Mouse (Mus musculus) heart, embryonic 16.5 days (tissue): Measurements from ENCODE around the gene Abat. TPM values are rescaled to one million over a fixed set of nuclear protein-coding genes. Genes with fewer than 3 reads are reported as not detected.

ENCODE experiments used
- ATAC-seq: fragments of 200-750 bp; cut with Nextera tagmentation; replicated peaks from 2 replicates; pipeline ENCODE4 v1.8.0; 2017; ENCODE audit warnings: moderate number of reproducible peaks; ENCODE audit not compliant: insufficient read depth, low FRiP score; ENCODE audit errors: extremely low read depth
- H3K27ac ChIP-seq: fragments of 300-500 bp; sonication (generic); 2 replicates; pipeline ENCODE4 v1.5.1; 2014; ENCODE audit warnings: mild to moderate bottlenecking, low read length, control low read depth, moderate library complexity
- H3K27me3 ChIP-seq: fragments of 300-500 bp; sonication (generic); 2 replicates; pipeline ENCODE4 v1.6.1; 2014; ENCODE audit warnings: low read length, mixed read lengths; ENCODE audit not compliant: control insufficient read depth, insufficient read depth
- H3K36me3 ChIP-seq: fragments of 300-500 bp; sonication (generic); 2 replicates; pipeline ENCODE4 v1.6.1; 2014; ENCODE audit not compliant: control insufficient read depth, insufficient read depth
- H3K4me1 ChIP-seq: fragments of 300-500 bp; sonication (generic); 2 replicates; pipeline ENCODE4 v1.6.1; 2014; ENCODE audit warnings: low read length, mixed read lengths; ENCODE audit not compliant: control insufficient read depth, insufficient read depth
- H3K4me2 ChIP-seq: fragments of 300-500 bp; sonication (generic); 2 replicates; pipeline ENCODE4 v1.6.1; 2014; ENCODE audit warnings: low read depth, mild to moderate bottlenecking, control low read depth, low read length
- H3K4me3 ChIP-seq: fragments of 300-500 bp; sonication (generic); 2 replicates; pipeline ENCODE4 v1.5.1; 2014; ENCODE audit warnings: mild to moderate bottlenecking, control low read depth, low read length
- H3K9ac ChIP-seq: fragments of 300-500 bp; sonication (generic); 2 replicates; pipeline ENCODE4 v1.6.1; 2014; ENCODE audit warnings: low read length, control low read depth
- H3K9me3 ChIP-seq: fragments of 300-500 bp; sonication (generic); replicated peaks from 2 replicates; pipeline ENCODE4 v1.6.1; 2016; ENCODE audit warnings: low read length; ENCODE audit not compliant: control insufficient read depth
- WGBS: fragments of 180-500 bp; shearing (Covaris S2); extraction: QIAGEN DNeasy Blood & Tissue Kit; methylation state at CpG from one replicate; pipeline ENCODE4 v1.1.7; 2014; 5-methylcytosine and 5-hydroxymethylcytosine counted together
- polyA plus RNA-seq: library from polyadenylated mRNA; unstranded; fragments of >200 nt; fragmentation: Nextera tagmentation; extraction: Ambion mirVana; gene quantifications from 2 replicates; pipeline ENCODE4 v1.2.1, GENCODE M21; 2015

Gene Abat
- polyA plus RNA-seq, 1 experiment from 2014 or later: 28.6 TPM

- no peak for ATAC-seq
- WGBS: 43% methylated on average over 4 of the region's 4 CpGs
- no peaks in the 10 kb centered on the region for H3K4me1 ChIP-seq
- no peak overlapping the region for H3K9ac ChIP-seq
- H3K4me3 ChIP-seq: no peak overlapping the region
- no peak overlapping the region for H3K4me2 ChIP-seq
- no peaks in the 10 kb centered on the region for H3K27me3 ChIP-seq
- H3K9me3 ChIP-seq: no peaks in the 10 kb centered on the region
- no peak overlapping the region for H3K27ac ChIP-seq
- H3K36me3 ChIP-seq: no peaks in the 10 kb centered on the region
These were observed 82.2 kb downstream of the Abat start for GRCm38 (mm10) chr16:8595411-8595810.

DNA sequence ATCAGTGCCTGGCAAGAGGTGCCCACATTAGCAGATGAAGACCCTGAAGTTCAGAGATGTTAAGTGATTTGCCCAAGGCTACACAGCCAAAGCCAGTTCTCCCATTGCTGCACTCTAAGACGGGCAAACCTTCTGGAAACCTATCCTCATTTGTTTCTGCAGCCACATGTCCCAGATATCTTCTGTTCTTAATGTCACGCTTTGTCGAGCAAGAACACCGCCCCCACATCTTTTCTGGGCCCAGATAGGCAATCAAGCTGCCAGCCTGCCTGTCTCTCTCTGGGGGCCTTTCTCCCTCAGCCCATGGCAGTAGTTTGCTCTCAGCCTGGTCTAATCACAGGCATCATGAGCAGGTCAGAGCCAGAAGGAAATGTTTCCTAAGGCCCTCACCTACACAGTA, 83.1 kb downstream of the Abat start:
- no peaks in the 10 kb centered on the region for H3K27me3 ChIP-seq
- ATAC-seq: no peak
- 71% methylated on average over 4 of the region's 4 CpGs for WGBS
- H3K4me3 ChIP-seq: no peak overlapping the region
- no peaks in the 10 kb centered on the region for H3K4me1 ChIP-seq
- no peaks in the 10 kb centered on the region for H3K36me3 ChIP-seq
- no peak overlapping the region for H3K9ac ChIP-seq
- H3K27ac ChIP-seq: no peak overlapping the region
- H3K9me3 ChIP-seq: no peaks in the 10 kb centered on the region
- H3K4me2 ChIP-seq: no peak overlapping the region

DNA sequence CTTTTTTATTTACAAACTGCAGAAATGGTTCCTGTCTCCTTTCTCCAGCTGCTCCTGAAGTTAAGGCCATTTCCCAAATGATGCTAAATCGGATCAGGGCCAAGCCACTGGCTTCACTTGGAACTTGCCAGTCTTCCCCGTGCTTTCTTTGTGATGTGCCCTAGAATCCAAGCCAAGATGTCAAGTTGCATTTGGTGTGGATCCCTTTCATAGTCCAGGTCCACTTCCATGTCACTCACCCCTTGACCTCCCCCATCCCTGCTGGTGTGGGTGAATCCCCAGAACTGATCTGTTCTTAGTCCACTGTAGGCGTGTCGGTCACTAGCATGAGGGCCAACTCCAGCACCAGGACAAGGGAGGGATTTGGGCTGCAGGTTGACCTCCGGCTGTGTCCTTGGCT, 84.3 kb downstream of the Abat start:
- WGBS: 81% methylated on average over 5 of the region's 5 CpGs
- no peak for ATAC-seq
- Histone ChIP-seq H3K9ac (no peak overlapping the region), H3K27me3 (no peaks in the 10 kb centered on the region), H3K4me3 (no peak overlapping the region), H3K4me1 (no peaks in the 10 kb centered on the region), H3K36me3 (no peaks in the 10 kb centered on the region), H3K4me2 (no peak overlapping the region), H3K27ac (no peak overlapping the region), H3K9me3 (no peaks in the 10 kb centered on the region)

DNA sequence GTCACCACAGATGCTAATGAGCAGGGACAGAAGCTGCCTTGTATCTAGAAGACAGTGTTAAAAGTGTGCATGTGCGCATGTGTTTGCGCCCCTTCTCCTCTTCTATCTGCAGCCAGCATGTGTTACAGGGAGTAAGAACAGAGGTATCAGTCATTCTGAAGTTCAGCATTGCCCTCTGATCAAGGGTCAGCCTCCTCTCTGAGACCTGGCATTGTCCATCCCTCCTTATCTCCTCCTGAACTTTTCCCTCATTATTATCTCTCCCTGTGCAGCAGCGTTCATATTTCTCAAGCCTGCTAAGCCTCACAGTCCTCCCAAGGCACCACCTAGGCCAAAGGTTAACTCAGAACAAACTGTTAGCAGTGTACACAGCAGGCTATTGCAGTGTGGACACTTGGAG, 90.6 kb downstream of the Abat start:
- Histone ChIP-seq H3K27ac (no peak overlapping the region), H3K9me3 (no peaks in the 10 kb centered on the region), H3K4me2 (no peak overlapping the region), H3K36me3 (no peaks in the 10 kb centered on the region), H3K4me1 (no peaks in the 10 kb centered on the region), H3K9ac (no peak overlapping the region), H3K27me3 (no peaks in the 10 kb centered on the region), H3K4me3 (no peak overlapping the region)
- 70% methylated on average over 3 of the region's 3 CpGs for WGBS
- ATAC-seq: no peak

GRCm38 (mm10) chr16:8610397-8610796, 97.2 kb downstream of the Abat start:
- Histone ChIP-seq H3K36me3 (no peaks in the 10 kb centered on the region), H3K9me3 (no peaks in the 10 kb centered on the region), H3K9ac (no peak overlapping the region), H3K4me3 (no peak overlapping the region), H3K4me2 (no peak overlapping the region), H3K27ac (no peak overlapping the region), H3K27me3 (no peaks in the 10 kb centered on the region), H3K4me1 (no peaks in the 10 kb centered on the region)
- ATAC-seq: no peak
- 71% methylated on average over 3 of the region's 3 CpGs for WGBS

DNA sequence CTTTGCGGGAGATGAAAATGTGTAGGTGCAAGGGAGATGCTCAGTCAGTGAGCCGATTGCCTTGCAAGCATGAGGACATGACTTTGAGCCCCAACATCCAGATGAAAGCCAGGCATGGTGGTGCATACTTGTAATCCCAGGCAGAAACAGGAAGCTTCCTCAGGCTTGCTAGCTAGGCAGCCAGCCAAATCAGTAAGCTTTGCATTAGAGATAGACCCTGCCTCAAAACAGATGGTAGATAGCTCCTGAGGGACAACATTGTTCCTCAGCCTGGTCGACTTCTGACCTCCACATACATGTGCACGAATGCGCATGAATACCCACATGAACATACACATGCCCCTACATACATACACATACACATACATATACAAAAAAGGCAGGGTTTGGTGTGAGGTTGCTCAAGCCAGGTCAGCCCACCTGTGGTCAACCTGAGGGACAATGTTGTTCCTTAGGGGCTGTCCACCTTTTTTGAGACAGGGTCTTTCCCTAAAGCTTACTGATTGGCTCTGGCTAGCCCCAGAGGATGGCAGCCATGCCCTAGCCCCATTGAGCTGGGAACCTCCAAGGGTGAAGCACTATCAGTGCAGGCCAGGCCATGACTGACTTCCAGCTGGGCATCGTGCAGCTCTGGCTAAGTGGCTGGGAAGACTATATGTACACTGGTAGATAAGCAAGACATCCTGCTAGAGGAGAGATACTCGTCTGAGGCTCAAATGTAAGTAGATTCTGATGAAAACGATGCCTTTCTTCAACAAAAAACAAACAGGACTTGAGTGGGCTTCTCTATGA, 99.2 kb downstream of the Abat start:
- Histone ChIP-seq H3K36me3 (no peaks in the 10 kb centered on the region), H3K9me3 (no peaks in the 10 kb centered on the region), H3K4me2 (no peak overlapping the region), H3K9ac (no peak overlapping the region), H3K27ac (no peak overlapping the region), H3K4me1 (no peaks in the 10 kb centered on the region), H3K27me3 (no peaks in the 10 kb centered on the region), H3K4me3 (no peak overlapping the region)
- 77% methylated on average over 8 of the region's 8 CpGs for WGBS
- ATAC-seq: no peak

- H3K36me3 ChIP-seq: no peaks in the 10 kb centered on the region
- H3K9me3 ChIP-seq: no peaks in the 10 kb centered on the region
- H3K4me3 ChIP-seq: no peak overlapping the region
- no peak overlapping the region for H3K9ac ChIP-seq
- H3K27me3 ChIP-seq: no peaks in the 10 kb centered on the region
- 77% methylated on average over 4 of the region's 4 CpGs for WGBS
- no peak overlapping the region for H3K4me2 ChIP-seq
- H3K27ac ChIP-seq: no peak overlapping the region
- ATAC-seq: no peak
- no peaks in the 10 kb centered on the region for H3K4me1 ChIP-seq
These were observed 99.8 kb downstream of the Abat start for GRCm38 (mm10) chr16:8613039-8613438.

- WGBS: 86% methylated on average over 3 of the region's 3 CpGs
- no peaks in the 10 kb centered on the region for H3K27me3 ChIP-seq
These were observed 100.2 kb downstream of the Abat start for GRCm38 (mm10) chr16:8613447-8613846.

GRCm38 (mm10) chr16:8619659-8620314, 106.6 kb downstream of the Abat start:
- Histone ChIP-seq H3K4me2 (no peak overlapping the region), H3K36me3 (0 out of 2 replicates have a peak, but pooled peaks cover 3% of the 10 kb centered on the region), H3K9ac (no peak overlapping the region), H3K4me3 (no peak overlapping the region), H3K4me1 (no peaks in the 10 kb centered on the region), H3K27me3 (no peaks in the 10 kb centered on the region), H3K9me3 (no peaks in the 10 kb centered on the region), H3K27ac (no peak overlapping the region)
- 54% methylated on average over 10 of the region's 10 CpGs for WGBS
- ATAC-seq: no peak

More at GRCm38 (mm10) chr16:8613447-8613846, 100.2 kb downstream of the Abat start:
- no peaks in the 10 kb centered on the region for H3K36me3 ChIP-seq
- no peaks in the 10 kb centered on the region for H3K4me1 ChIP-seq
- ATAC-seq: no peak
- H3K9ac ChIP-seq: no peak overlapping the region
- no peak overlapping the region for H3K4me3 ChIP-seq
- H3K4me2 ChIP-seq: no peak overlapping the region
- H3K9me3 ChIP-seq: no peaks in the 10 kb centered on the region
- no peak overlapping the region for H3K27ac ChIP-seq
